Mouse (Mus musculus) forebrain, embryonic 16.5 days (tissue): ENCODE measurements around the gene Slc17a7. TPM values are rescaled to one million over a fixed set of nuclear protein-coding genes. Genes with fewer than 3 reads are reported as not detected.
"Not testable (repeated sequence)": the region's sequence is repeated elsewhere in the genome, so short reads cannot be mapped to it uniquely, and the experiment has no call there.

ENCODE experiments used
- ATAC-seq: fragments of 200-750 bp; cut with Nextera tagmentation; 2 replicates; pipeline ENCODE4 v1.8.0; 2017; ENCODE audit warnings: mild to moderate bottlenecking, moderate library complexity
- H3K27ac ChIP-seq: fragments of 300-500 bp; sonication (generic); 2 replicates; pipeline ENCODE4 v1.5.1; 2014; ENCODE audit warnings: low read length, control low read depth
- H3K27me3 ChIP-seq: fragments of 300-500 bp; sonication (generic); replicated peaks from 2 replicates; pipeline ENCODE4 v1.6.1; 2014; ENCODE audit warnings: low read length; ENCODE audit not compliant: control insufficient read depth, insufficient read depth
- H3K36me3 ChIP-seq: fragments of 300-500 bp; sonication (generic); 2 replicates; pipeline ENCODE4 v1.6.1; 2014; ENCODE audit not compliant: control insufficient read depth, insufficient read depth
- H3K4me1 ChIP-seq: fragments of 300-500 bp; sonication (generic); replicated peaks from 2 replicates; pipeline ENCODE4 v1.6.1; 2014; ENCODE audit warnings: low read length; ENCODE audit not compliant: control insufficient read depth, insufficient read depth
- H3K4me2 ChIP-seq: fragments of 300-500 bp; sonication (generic); 2 replicates; pipeline ENCODE4 v1.6.1; 2014; ENCODE audit warnings: mild to moderate bottlenecking, low read length, control low read depth
- H3K4me3 ChIP-seq: fragments of 300-500 bp; sonication (generic); replicated peaks from 2 replicates; pipeline ENCODE4 v1.5.1; 2014; ENCODE audit warnings: mild to moderate bottlenecking, low read length, control low read depth
- H3K9ac ChIP-seq: fragments of 300-500 bp; sonication (generic); replicated peaks from 2 replicates; pipeline ENCODE4 v1.6.1; 2014; ENCODE audit warnings: low read depth, low read length, control low read depth
- H3K9me3 ChIP-seq: fragments of 300-500 bp; sonication (generic); 2 replicates; pipeline ENCODE4 v1.6.1; 2016; ENCODE audit warnings: low read length; ENCODE audit not compliant: control insufficient read depth
- WGBS: fragments of 180-500 bp; shearing (Covaris S2); extraction: QIAGEN DNeasy Blood & Tissue Kit; methylation state at CpG from one replicate; pipeline ENCODE4 v1.1.7; 2014; 5-methylcytosine and 5-hydroxymethylcytosine counted together
- polyA plus RNA-seq: library from polyadenylated mRNA; unstranded; fragments of >200 nt; fragmentation: Nextera tagmentation; extraction: Ambion mirVana; gene quantifications from 2 replicates; pipeline ENCODE4 v1.2.1, GENCODE M21; 2015

Slc17a7 gene
- polyA plus RNA-seq, 1 experiment from 2014 or later, result 20.1 TPM

- H3K4me3 ChIP-seq, result peak overlapping the region; percentile 22
These were observed 4.2 kb downstream of the Slc17a7 start for GRCm38 (mm10) chr7:45167761-45168445.

DNA sequence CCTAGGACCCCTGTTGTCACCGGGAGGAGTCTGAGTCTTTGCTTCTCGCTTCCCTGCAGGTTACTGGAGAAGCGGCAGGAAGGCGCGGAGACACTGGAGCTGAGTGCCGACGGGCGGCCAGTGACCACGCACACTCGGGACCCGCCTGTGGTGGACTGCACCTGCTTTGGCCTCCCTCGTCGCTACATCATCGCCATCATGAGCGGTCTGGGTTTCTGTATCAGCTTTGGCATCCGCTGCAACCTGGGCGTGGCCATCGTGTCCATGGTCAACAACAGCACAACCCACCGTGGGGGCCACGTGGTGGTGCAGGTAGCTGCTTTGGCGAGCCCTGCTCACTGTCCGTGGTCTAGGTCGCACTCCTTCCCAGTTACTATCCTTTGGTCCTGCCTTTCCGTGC, 4.9 kb downstream of the Slc17a7 start:
- peaks cover 56% of the 10 kb centered on the region for H3K27me3 ChIP-seq
- H3K27ac ChIP-seq, result no peak overlapping the region
- 1% methylated on average over 24 of the region's 24 CpGs for WGBS
- H3K4me2 ChIP-seq, result peak overlapping the region; percentile 44
- H3K9me3 ChIP-seq, result no peaks in the 10 kb centered on the region
- H3K4me1 ChIP-seq, result peaks cover 38% of the 10 kb centered on the region
- ATAC-seq, result no peak
- H3K36me3 ChIP-seq, result 0 out of 2 replicates have a peak, but pooled peaks cover 2% of the 10 kb centered on the region
- H3K4me3 ChIP-seq, result no peak overlapping the region; the same call in 1 of the 2 replicates
- H3K9ac ChIP-seq, result no peak overlapping the region

More at GRCm38 (mm10) chr7:45167761-45168445, 4.2 kb downstream of the Slc17a7 start:
- H3K27ac ChIP-seq, result no peak overlapping the region
- H3K9me3 ChIP-seq, result no peaks in the 10 kb centered on the region
- H3K36me3 ChIP-seq, result 0 out of 2 replicates have a peak, but pooled peaks cover 2% of the 10 kb centered on the region
- ATAC-seq, result no peak; the same call in 1 of the 2 replicates
- peaks cover 38% of the 10 kb centered on the region for H3K4me1 ChIP-seq
- WGBS, result 1% methylated on average over 19 of the region's 19 CpGs
- peaks cover 56% of the 10 kb centered on the region for H3K27me3 ChIP-seq
- peak overlapping the region; percentile 44 for H3K4me2 ChIP-seq
- H3K9ac ChIP-seq, result peak overlapping the region; percentile 30

DNA sequence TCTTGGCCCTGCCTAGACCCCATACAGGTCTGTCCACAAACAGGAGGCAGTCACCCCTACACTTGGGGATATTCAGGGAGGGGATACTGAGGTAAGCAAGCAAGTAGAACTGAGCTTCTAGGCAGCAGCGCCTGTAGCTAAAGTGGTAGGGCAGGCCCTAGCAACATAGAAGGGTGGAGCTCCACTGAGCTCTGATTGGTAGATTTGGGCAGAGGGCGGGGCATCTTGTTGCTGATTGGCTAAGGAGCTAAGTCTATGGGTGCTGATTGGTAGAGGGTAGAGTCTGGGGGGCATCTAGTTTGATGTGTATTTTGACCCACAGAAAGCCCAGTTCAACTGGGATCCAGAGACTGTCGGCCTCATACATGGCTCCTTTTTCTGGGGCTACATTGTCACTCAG, 5.7 kb downstream of the Slc17a7 start:
- Histone ChIP-seq H3K36me3 (0 out of 2 replicates have a peak, but pooled peaks cover 2% of the 10 kb centered on the region), H3K4me3 (no peak overlapping the region), H3K4me1 (peaks cover 31% of the 10 kb centered on the region), H3K9me3 (no peaks in the 10 kb centered on the region), H3K4me2 (no peak overlapping the region), H3K9ac (no peak overlapping the region), H3K27ac (no peak overlapping the region), H3K27me3 (peaks cover 57% of the 10 kb centered on the region)
- no peak for ATAC-seq
- WGBS, result 92% methylated on average over 3 of the region's 3 CpGs

- H3K4me2 ChIP-seq, result no peak overlapping the region
- no peaks in the 10 kb centered on the region for H3K9me3 ChIP-seq
- 57% methylated on average over 7 of the region's 7 CpGs for WGBS
- H3K4me1 ChIP-seq, result peaks cover 20% of the 10 kb centered on the region
- H3K9ac ChIP-seq, result no peak overlapping the region
- H3K27me3 ChIP-seq, result peaks cover 60% of the 10 kb centered on the region
- no peak overlapping the region for H3K27ac ChIP-seq
- no peak overlapping the region for H3K4me3 ChIP-seq
- no peak for ATAC-seq
- H3K36me3 ChIP-seq, result 0 out of 2 replicates have a peak, but pooled peaks cover 2% of the 10 kb centered on the region
These were observed 9.2 kb downstream of the Slc17a7 start for GRCm38 (mm10) chr7:45172974-45173373.

- H3K4me3 ChIP-seq, result not testable (repeated sequence)
- H3K27me3 ChIP-seq, result peaks cover 61% of the 10 kb centered on the region
- 65% methylated on average over 1 of the region's 1 CpGs for WGBS
These were observed 10.0 kb downstream of the Slc17a7 start for GRCm38 (mm10) chr7:45173772-45174171.

DNA sequence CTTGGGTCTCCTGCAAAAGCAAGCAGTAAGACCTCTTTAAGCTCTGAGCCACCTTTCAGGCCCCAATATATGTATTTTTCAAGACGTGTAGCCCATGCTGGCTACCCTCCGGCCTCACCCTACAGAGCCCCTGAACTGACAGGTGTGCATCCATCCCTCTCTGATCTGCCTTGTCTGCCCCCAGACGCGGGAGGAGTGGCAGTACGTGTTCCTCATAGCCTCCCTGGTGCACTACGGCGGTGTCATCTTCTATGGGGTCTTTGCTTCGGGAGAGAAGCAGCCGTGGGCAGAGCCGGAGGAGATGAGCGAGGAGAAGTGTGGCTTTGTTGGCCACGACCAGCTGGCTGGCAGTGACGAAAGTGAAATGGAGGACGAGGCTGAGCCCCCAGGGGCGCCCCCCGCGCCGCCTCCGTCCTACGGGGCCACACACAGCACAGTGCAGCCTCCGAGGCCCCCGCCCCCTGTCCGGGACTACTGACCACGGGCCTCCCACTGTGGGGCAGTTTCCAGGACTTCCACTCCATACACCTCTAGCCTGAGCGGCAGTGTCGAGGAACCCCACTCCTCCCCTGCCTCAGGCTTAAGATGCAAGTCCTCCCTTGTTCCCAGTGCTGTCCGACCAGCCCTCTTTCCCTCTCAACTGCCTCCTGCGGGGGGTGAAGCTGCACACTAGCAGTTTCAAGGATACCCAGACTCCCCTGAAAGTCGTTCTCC, 11.0 kb downstream of the Slc17a7 start:
- H3K36me3 ChIP-seq, result 0 out of 2 replicates have a peak, but pooled peaks cover 2% of the 10 kb centered on the region
- H3K27me3 ChIP-seq, result peaks cover 62% of the 10 kb centered on the region
- no peak overlapping the region for H3K9ac ChIP-seq
- H3K4me3 ChIP-seq, result no peak overlapping the region
- H3K4me1 ChIP-seq, result peaks cover 9% of the 10 kb centered on the region
- H3K4me2 ChIP-seq, result no peak overlapping the region
- no peak overlapping the region for H3K27ac ChIP-seq
- no peaks in the 10 kb centered on the region for H3K9me3 ChIP-seq
- 4% methylated on average over 27 of the region's 29 CpGs for WGBS
- no peak for ATAC-seq

More at GRCm38 (mm10) chr7:45173772-45174171, 10.0 kb downstream of the Slc17a7 start:
- H3K9ac ChIP-seq, H3K4me2 ChIP-seq, H3K36me3 ChIP-seq, H3K27ac ChIP-seq, H3K9me3 ChIP-seq, ATAC-seq: not testable (repeated sequence)
- peaks cover 12% of the 10 kb centered on the region for H3K4me1 ChIP-seq

- Histone ChIP-seq H3K27me3 (peaks cover 66% of the 10 kb centered on the region), H3K27ac (no peak overlapping the region), H3K4me1 (peaks cover 9% of the 10 kb centered on the region), H3K9ac (no peak overlapping the region), H3K36me3 (0 out of 2 replicates have a peak, but pooled peaks cover 2% of the 10 kb centered on the region), H3K4me3 (no peak overlapping the region), H3K4me2 (no peak overlapping the region), H3K9me3 (no peaks in the 10 kb centered on the region)
- 4% methylated on average over 13 of the region's 13 CpGs for WGBS
- ATAC-seq, result no peak
These were observed 11.6 kb downstream of the Slc17a7 start for GRCm38 (mm10) chr7:45175398-45175797.

- ATAC-seq, result 0 out of 2 replicates have a peak, but pooled peaks have one; percentile 10
- under 1% methylated on average over 23 of the region's 23 CpGs for WGBS
- no peak overlapping the region for H3K4me3 ChIP-seq
- no peak overlapping the region for H3K9ac ChIP-seq
- H3K36me3 ChIP-seq, result 0 out of 2 replicates have a peak, but pooled peaks cover 2% of the 10 kb centered on the region
- peak overlapping the region; percentile 39 for H3K4me2 ChIP-seq
- no peak overlapping the region for H3K27ac ChIP-seq
- H3K9me3 ChIP-seq, result no peaks in the 10 kb centered on the region
- H3K4me1 ChIP-seq, result peaks cover 9% of the 10 kb centered on the region
- H3K27me3 ChIP-seq, result peaks cover 71% of the 10 kb centered on the region
These were observed 12.2 kb downstream of the Slc17a7 start for GRCm38 (mm10) chr7:45175929-45176328.

- ATAC-seq, result peak; percentile 23; the same call in 1 of the 2 replicates
- Histone ChIP-seq H3K9ac (no peak overlapping the region), H3K36me3 (0 out of 2 replicates have a peak, but pooled peaks cover 2% of the 10 kb centered on the region), H3K4me3 (peak overlapping the region; percentile 10; the same call in 1 of the 2 replicates), H3K9me3 (no peaks in the 10 kb centered on the region), H3K27me3 (peaks cover 75% of the 10 kb centered on the region), H3K4me2 (peak overlapping the region; percentile 39), H3K27ac (no peak overlapping the region), H3K4me1 (peaks cover 11% of the 10 kb centered on the region)
- under 1% methylated on average over 31 of the region's 31 CpGs for WGBS
These were observed 12.6 kb downstream of the Slc17a7 start for GRCm38 (mm10) chr7:45176356-45176755.
